Mouse (Mus musculus) stomach, postnatal 0 days (tissue): ENCODE measurements around the gene Ttc7. TPM values are rescaled to one million over a fixed set of nuclear protein-coding genes. Genes with fewer than 3 reads are reported as not detected.

Experiments used
- ATAC-seq: fragments of 200-750 bp; cut with Nextera tagmentation; 2 replicates; pipeline ENCODE4 v1.8.0; 2017; ENCODE audit not compliant: low FRiP score, low TSS enrichment
- DNase-seq: peaks from one replicate; pipeline ENCODE4 v3.0.0-alpha.2; 2016; ENCODE audit warnings: low spot score
- H3K27ac ChIP-seq: fragments of 300-500 bp; sonication (generic); replicated peaks from 2 replicates; pipeline ENCODE4 v1.5.1; 2014; ENCODE audit warnings: mild to moderate bottlenecking, control low read depth
- H3K27me3 ChIP-seq: fragments of 300-500 bp; sonication (generic); 2 replicates; pipeline ENCODE4 v1.6.1; 2014; ENCODE audit warnings: low read length; ENCODE audit not compliant: control insufficient read depth, insufficient read depth
- H3K36me3 ChIP-seq: fragments of 300-500 bp; sonication (generic); 2 replicates; pipeline ENCODE4 v1.6.1; 2014; ENCODE audit warnings: low read length, mixed read lengths; ENCODE audit not compliant: control insufficient read depth, insufficient read depth
- H3K4me1 ChIP-seq: fragments of 300-500 bp; sonication (generic); replicated peaks from 2 replicates; pipeline ENCODE4 v1.6.1; 2014; ENCODE audit warnings: antibody characterized with exemption; ENCODE audit not compliant: control insufficient read depth, insufficient read depth
- H3K4me2 ChIP-seq: fragments of 300-500 bp; sonication (generic); replicated peaks from 2 replicates; pipeline ENCODE4 v1.6.1; 2014; ENCODE audit warnings: low read depth, mild to moderate bottlenecking, control low read depth, moderate library complexity
- H3K4me3 ChIP-seq: fragments of 300-500 bp; sonication (generic); 2 replicates; pipeline ENCODE4 v1.5.1; 2014; ENCODE audit warnings: low read depth, low read length, control low read depth
- H3K9ac ChIP-seq: fragments of 300-500 bp; sonication (generic); 2 replicates; pipeline ENCODE4 v1.6.1; 2014; ENCODE audit warnings: mild to moderate bottlenecking, low read length, control low read depth, mixed read lengths
- H3K9me3 ChIP-seq: fragments of 300-500 bp; sonication (generic); 2 replicates; pipeline ENCODE4 v1.6.1; 2016; ENCODE audit warnings: low read length; ENCODE audit not compliant: control insufficient read depth
- CTCF ChIP-seq: IDR thresholded peaks from 2 replicates; pipeline ENCODE4 v1.5.1; 2016; ENCODE audit warnings: antibody characterized with exemption, low read depth, mild to moderate bottlenecking, moderate library complexity
- EP300 ChIP-seq: optimal IDR thresholded peaks from 2 replicates; pipeline ENCODE3; 2016; ENCODE audit warnings: antibody characterized with exemption
- WGBS: fragments of 180-500 bp; shearing (Covaris S2); extraction: QIAGEN DNeasy Blood & Tissue Kit; methylation state at CpG from one replicate; pipeline ENCODE4 v1.1.7; 2014; 5-methylcytosine and 5-hydroxymethylcytosine counted together
- polyA plus RNA-seq: library from polyadenylated mRNA; unstranded; fragments of >200 nt; fragmentation: Nextera tagmentation; extraction: Ambion mirVana; gene quantifications from 2 replicates; pipeline ENCODE4 v1.2.1, GENCODE M21; 2015

Ttc7 gene
- polyA plus RNA-seq, 1 experiment from 2014 or later, result 21.2 TPM

DNA sequence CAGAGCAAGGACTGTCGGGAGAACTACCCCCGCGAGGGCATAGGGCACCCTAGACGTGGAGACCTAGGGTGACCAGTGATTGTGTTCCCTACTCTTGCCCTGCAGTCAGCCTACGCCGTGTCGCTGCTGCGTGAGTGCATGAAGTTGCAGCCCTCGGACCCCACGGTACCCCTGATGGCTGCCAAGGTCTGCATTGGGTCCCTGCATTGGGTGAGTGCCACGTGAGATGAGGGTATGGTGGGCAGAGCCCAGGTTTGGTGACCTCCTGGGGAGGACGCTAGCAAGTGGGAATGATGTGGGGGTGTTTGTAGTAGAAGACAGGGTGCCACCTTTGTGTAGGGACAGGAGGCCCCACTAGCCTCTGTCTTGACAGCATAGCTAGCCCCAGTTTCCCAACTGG lies 51.5 kb downstream of the Ttc7 start:
- no peaks in the 10 kb centered on the region for H3K36me3 ChIP-seq
- H3K27me3 ChIP-seq, result no peaks in the 10 kb centered on the region
- H3K9ac ChIP-seq, result no peak overlapping the region
- no peak for ATAC-seq
- WGBS, result 96% methylated on average over 12 of the region's 12 CpGs
- no peak overlapping the region for H3K4me3 ChIP-seq
- no peak for DNase-seq
- no peak for TF ChIP-seq EP300
- H3K9me3 ChIP-seq, result no peaks in the 10 kb centered on the region
- no peak overlapping the region for H3K4me2 ChIP-seq
- no peak overlapping the region for H3K27ac ChIP-seq
- H3K4me1 ChIP-seq, result no peaks in the 10 kb centered on the region

DNA sequence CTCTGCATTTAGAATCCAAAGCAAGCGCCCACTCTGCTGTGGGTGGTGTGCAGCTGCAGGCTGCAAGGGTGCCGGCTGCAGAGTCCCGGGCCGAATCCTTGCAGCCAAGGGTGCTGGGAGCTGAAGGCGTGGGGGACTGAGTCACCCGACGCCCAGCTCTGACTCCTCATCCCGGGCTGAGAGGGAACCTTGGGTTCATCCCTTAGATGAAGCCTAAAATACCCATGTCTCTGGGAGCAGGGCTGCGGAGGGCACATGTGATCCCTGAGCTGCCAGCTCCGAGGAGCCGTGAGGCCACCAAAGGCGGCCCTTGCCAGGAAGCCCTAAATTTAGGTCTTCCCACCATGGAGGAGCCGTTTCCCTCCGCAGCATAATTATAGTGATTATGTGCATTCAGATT lies 52.5 kb downstream of the Ttc7 start:
- no peak for ATAC-seq
- TF ChIP-seq EP300 (no peak), CTCF (no peak)
- 93% methylated on average over 14 of the region's 14 CpGs for WGBS

DNA sequence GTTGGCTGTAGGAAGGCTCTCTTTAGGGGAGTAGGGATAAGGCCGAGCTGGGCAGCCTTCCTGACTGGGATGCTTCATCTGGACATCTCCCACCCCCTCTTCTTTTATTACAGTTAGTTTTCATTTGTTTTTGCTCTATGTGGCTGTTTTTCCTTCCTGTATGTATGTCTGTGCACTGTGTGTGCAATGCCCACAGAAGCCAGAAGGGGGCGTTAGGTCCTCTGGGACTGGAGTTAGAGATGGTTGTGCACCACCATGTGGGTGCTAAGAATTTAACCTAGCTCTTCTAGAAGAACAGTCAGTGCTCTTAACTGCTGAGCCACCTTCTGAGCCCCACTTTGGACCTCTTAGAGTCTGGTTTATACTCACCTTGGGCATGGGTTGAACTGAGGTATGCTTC lies 53.0 kb downstream of the Ttc7 start:
- ATAC-seq, result no peak

More for the DNA sequence above, 52.5 kb downstream of the Ttc7 start:
- H3K4me2 ChIP-seq, result no peak overlapping the region
- no peaks in the 10 kb centered on the region for H3K27me3 ChIP-seq
- H3K4me1 ChIP-seq, result no peaks in the 10 kb centered on the region
- no peak overlapping the region for H3K9ac ChIP-seq
- no peaks in the 10 kb centered on the region for H3K9me3 ChIP-seq
- H3K4me3 ChIP-seq, result no peak overlapping the region
- H3K36me3 ChIP-seq, result no peaks in the 10 kb centered on the region; the same call in 1 of the 2 replicates
- no peak overlapping the region for H3K27ac ChIP-seq
- no peak for DNase-seq

DNA sequence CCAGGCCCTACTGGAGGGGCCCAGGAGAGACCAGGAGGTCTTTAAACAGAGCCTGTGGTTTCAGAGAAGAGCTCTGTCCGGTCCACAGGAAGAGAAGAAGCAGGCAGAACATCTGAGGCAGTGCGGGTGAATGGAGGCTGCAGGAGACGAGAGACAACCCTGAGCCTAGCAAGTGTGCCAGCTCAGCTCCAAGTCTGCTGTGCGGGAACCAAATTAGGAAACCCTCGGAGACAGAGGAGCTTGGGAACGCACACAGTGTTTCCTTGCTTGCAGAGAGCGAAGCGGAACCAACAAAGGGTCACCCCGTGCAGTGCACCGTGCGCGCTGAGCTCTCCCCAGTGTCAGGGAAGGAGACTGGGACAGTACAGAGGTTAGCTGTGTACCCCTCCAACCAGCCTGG lies 54.2 kb downstream of the Ttc7 start:
- TF ChIP-seq EP300, result no peak
- no peak for TF ChIP-seq CTCF
- WGBS, result 78% methylated on average over 12 of the region's 12 CpGs
- 0 out of 2 replicates have a peak, but pooled peaks have one; percentile 24 for ATAC-seq
- Histone ChIP-seq H3K9ac (no peak overlapping the region), H3K36me3 (no peaks in the 10 kb centered on the region; the same call in 1 of the 2 replicates), H3K4me2 (no peak overlapping the region), H3K27ac (peak overlapping the region; percentile 50; the same call in 1 of the 2 replicates), H3K4me3 (no peak overlapping the region), H3K27me3 (no peaks in the 10 kb centered on the region), H3K9me3 (no peaks in the 10 kb centered on the region), H3K4me1 (no peaks in the 10 kb centered on the region)
- no peak for DNase-seq

More for the DNA sequence above, 53.0 kb downstream of the Ttc7 start:
- Histone ChIP-seq H3K36me3 (no peaks in the 10 kb centered on the region; the same call in 1 of the 2 replicates), H3K27me3 (no peaks in the 10 kb centered on the region), H3K9me3 (no peaks in the 10 kb centered on the region), H3K9ac (no peak overlapping the region), H3K27ac (no peak overlapping the region), H3K4me1 (no peaks in the 10 kb centered on the region), H3K4me2 (no peak overlapping the region), H3K4me3 (no peak overlapping the region)
- TF ChIP-seq EP300, result no peak
- peak; percentile 40 for TF ChIP-seq CTCF
- no peak for DNase-seq
- 80% methylated on average over 2 of the region's 2 CpGs for WGBS

DNA sequence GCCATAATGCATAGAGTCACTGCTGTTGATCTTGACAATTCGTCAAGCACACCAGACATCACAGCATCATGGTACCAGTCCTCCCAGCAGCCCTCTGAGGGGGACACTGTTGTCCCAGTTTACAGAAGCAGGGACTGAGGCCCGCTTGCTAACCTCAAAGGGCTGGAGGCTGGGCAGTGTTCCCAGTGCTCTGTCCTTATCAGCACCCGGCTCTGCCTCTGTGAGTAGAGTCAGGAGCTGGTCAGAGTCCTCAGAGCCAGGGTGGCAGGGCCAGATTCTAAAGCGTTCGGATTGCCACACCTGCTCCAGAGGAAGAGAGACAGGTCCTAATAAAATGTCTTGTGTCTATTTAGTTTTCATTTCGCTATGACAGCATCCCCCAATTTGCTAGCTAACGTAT lies 55.0 kb downstream of the Ttc7 start:
- Histone ChIP-seq H3K4me3 (no peak overlapping the region), H3K9ac (no peak overlapping the region), H3K4me1 (no peaks in the 10 kb centered on the region), H3K27ac (no peak overlapping the region; the same call in 1 of the 2 replicates), H3K27me3 (no peaks in the 10 kb centered on the region), H3K4me2 (no peak overlapping the region), H3K36me3 (no peaks in the 10 kb centered on the region; the same call in 1 of the 2 replicates), H3K9me3 (no peaks in the 10 kb centered on the region)
- no peak for TF ChIP-seq EP300
- TF ChIP-seq CTCF, result no peak
- ATAC-seq (no peak), DNase-seq (no peak)
- 77% methylated on average over 7 of the region's 7 CpGs for WGBS

DNA sequence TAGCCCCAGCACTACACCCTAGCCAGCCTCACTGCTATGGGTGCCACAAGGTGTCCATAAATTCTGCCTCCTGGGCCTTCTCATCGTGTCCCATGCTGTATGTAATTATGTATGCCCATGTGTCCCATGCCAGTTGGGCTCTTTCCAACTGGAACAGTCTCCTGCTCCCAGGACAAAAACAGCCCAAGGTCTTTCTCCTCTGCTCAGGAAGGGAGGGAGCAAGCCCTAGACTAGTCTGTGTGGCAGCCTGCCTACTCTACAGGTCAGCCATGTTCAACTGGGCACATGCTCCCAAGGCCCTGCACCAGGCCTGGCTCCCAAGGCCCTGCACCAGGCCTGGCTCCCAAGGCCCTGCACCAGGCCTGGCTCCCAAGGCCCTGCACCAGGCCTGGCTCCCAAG lies 56.4 kb downstream of the Ttc7 start:
- H3K9ac ChIP-seq, result no peak overlapping the region
- H3K27ac ChIP-seq, result no peak overlapping the region
- H3K9me3 ChIP-seq, result no peaks in the 10 kb centered on the region
- WGBS, result 70% methylated on average over 1 of the region's 1 CpGs
- no peak overlapping the region for H3K4me3 ChIP-seq
- H3K27me3 ChIP-seq, result no peaks in the 10 kb centered on the region
- no peak for DNase-seq
- H3K4me2 ChIP-seq, result no peak overlapping the region
- TF ChIP-seq EP300 (no peak), CTCF (no peak)
- no peaks in the 10 kb centered on the region; the same call in 1 of the 2 replicates for H3K36me3 ChIP-seq
- no peaks in the 10 kb centered on the region for H3K4me1 ChIP-seq
- no peak for ATAC-seq
